Mouse (Mus musculus): ENCODE measurements around the gene Tex30. TPM values are rescaled to one million over a fixed set of nuclear protein-coding genes. Genes with fewer than 3 reads are reported as not detected.
A peak's percentile ranks its signal among the peaks of the same experiment; 100 is the strongest.

Gene Tex30
- polyA plus RNA-seq, 1 experiment from 2014 or later = 47.6 TPM

GRCm38 (mm10) chr1:44129929-44130581 is 27.8 kb upstream of the Tex30 start:
- TF ChIP-seq EP300 (optimal IDR thresholded peaks at IDR 0.05) (no peak), CTCF (IDR thresholded peaks at IDR 0.05; ENCODE audit: low read depth) (no peak)
- Histone ChIP-seq H3K4me2 (replicated peaks; ENCODE audit: low read depth) (no peak overlapping the region), H3K9ac (ENCODE audit: low read length) (no peak overlapping the region), H3K27ac (replicated peaks) (no peak overlapping the region), H3K9me3 (ENCODE audit: control insufficient read depth, low read length) (no peaks in the 10 kb centered on the region), H3K27me3 (ENCODE audit: control insufficient read depth, insufficient read depth, low read length) (no peaks in the 10 kb centered on the region), H3K4me1 (replicated peaks; ENCODE audit: control insufficient read depth, insufficient read depth) (no peaks in the 10 kb centered on the region), H3K4me3 (ENCODE audit: low read depth, low read length) (no peak overlapping the region), H3K36me3 (ENCODE audit: control insufficient read depth, insufficient read depth, low read length) (no peaks in the 10 kb centered on the region)
- ATAC-seq (ENCODE audit: low FRiP score, low TSS enrichment) = no peak
- no peak for DNase-seq (ENCODE audit: low spot score)
- 58% methylated on average over 4 of the region's 4 CpGs for WGBS

GRCm38 (mm10) chr1:44125590-44125989 is 23.3 kb upstream of the Tex30 start:
- WGBS = 90% methylated on average over 4 of the region's 4 CpGs
- DNase-seq (ENCODE audit: low spot score) (no peak), ATAC-seq (ENCODE audit: low FRiP score, low TSS enrichment) (no peak)
- Histone ChIP-seq H3K27ac (replicated peaks) (no peak overlapping the region), H3K9ac (ENCODE audit: low read length) (no peak overlapping the region), H3K36me3 (ENCODE audit: control insufficient read depth, insufficient read depth, low read length) (no peaks in the 10 kb centered on the region), H3K4me3 (ENCODE audit: low read depth, low read length) (no peak overlapping the region), H3K4me2 (replicated peaks; ENCODE audit: low read depth) (no peak overlapping the region), H3K4me1 (replicated peaks; ENCODE audit: control insufficient read depth, insufficient read depth) (no peaks in the 10 kb centered on the region), H3K27me3 (ENCODE audit: control insufficient read depth, insufficient read depth, low read length) (no peaks in the 10 kb centered on the region), H3K9me3 (ENCODE audit: control insufficient read depth, low read length) (no peaks in the 10 kb centered on the region)
- TF ChIP-seq CTCF (IDR thresholded peaks at IDR 0.05; ENCODE audit: low read depth) = no peak
- no peak for TF ChIP-seq EP300 (optimal IDR thresholded peaks at IDR 0.05)

- Histone ChIP-seq H3K9me3 (ENCODE audit: control insufficient read depth, low read length) (no peaks in the 10 kb centered on the region), H3K4me3 (ENCODE audit: low read depth, low read length) (no peak overlapping the region)
- WGBS = 68% methylated on average over 3 of the region's 3 CpGs
Observed at GRCm38 (mm10) chr1:44122256-44122655, 20.0 kb upstream of the Tex30 start.

GRCm38 (mm10) chr1:44120074-44120406 is 17.8 kb upstream of the Tex30 start:
- Histone ChIP-seq H3K4me1 (replicated peaks; ENCODE audit: control insufficient read depth, insufficient read depth) (peaks cover 3% of the 10 kb centered on the region; the same call in 1 of the 2 replicates), H3K27ac (replicated peaks) (peak overlapping the region; percentile 94), H3K4me3 (ENCODE audit: low read depth, low read length) (peak overlapping the region; percentile 62), H3K27me3 (ENCODE audit: control insufficient read depth, insufficient read depth, low read length) (no peaks in the 10 kb centered on the region), H3K4me2 (replicated peaks; ENCODE audit: low read depth) (peak overlapping the region; percentile 83), H3K9ac (ENCODE audit: low read length) (peak overlapping the region; percentile 83), H3K9me3 (ENCODE audit: control insufficient read depth, low read length) (no peaks in the 10 kb centered on the region), H3K36me3 (ENCODE audit: control insufficient read depth, insufficient read depth, low read length) (peaks cover 4% of the 10 kb centered on the region)
- 9% methylated on average over 6 of the region's 6 CpGs for WGBS
- TF ChIP-seq CTCF (IDR thresholded peaks at IDR 0.05; ENCODE audit: low read depth) (no peak), EP300 (optimal IDR thresholded peaks at IDR 0.05) (no peak)
- ATAC-seq (ENCODE audit: low FRiP score, low TSS enrichment) (peak; percentile 19), DNase-seq (ENCODE audit: low spot score) (no peak)

More at GRCm38 (mm10) chr1:44122256-44122655, 20.0 kb upstream of the Tex30 start:
- H3K27me3 ChIP-seq (ENCODE audit: control insufficient read depth, insufficient read depth, low read length) = no peaks in the 10 kb centered on the region
- ATAC-seq (ENCODE audit: low FRiP score, low TSS enrichment) (no peak), DNase-seq (ENCODE audit: low spot score) (no peak)
- H3K36me3 ChIP-seq (ENCODE audit: control insufficient read depth, insufficient read depth, low read length) = no peaks in the 10 kb centered on the region
- TF ChIP-seq EP300 (optimal IDR thresholded peaks at IDR 0.05) = no peak
- no peak for TF ChIP-seq CTCF (IDR thresholded peaks at IDR 0.05; ENCODE audit: low read depth)
- no peak overlapping the region for H3K4me2 ChIP-seq (replicated peaks; ENCODE audit: low read depth)
- peaks cover 3% of the 10 kb centered on the region; the same call in 1 of the 2 replicates for H3K4me1 ChIP-seq (replicated peaks; ENCODE audit: control insufficient read depth, insufficient read depth)
- no peak overlapping the region for H3K27ac ChIP-seq (replicated peaks)
- H3K9ac ChIP-seq (ENCODE audit: low read length) = no peak overlapping the region

GRCm38 (mm10) chr1:44119201-44120073 is 17.2 kb upstream of the Tex30 start:
- WGBS = 2% methylated on average over 39 of the region's 43 CpGs
- peak overlapping the region; percentile 83 for H3K4me2 ChIP-seq (replicated peaks; ENCODE audit: low read depth)
- no peak for TF ChIP-seq EP300 (optimal IDR thresholded peaks at IDR 0.05)
- peak; percentile 75 for TF ChIP-seq CTCF (IDR thresholded peaks at IDR 0.05; ENCODE audit: low read depth)
- peaks cover 3% of the 10 kb centered on the region; the same call in 1 of the 2 replicates for H3K4me1 ChIP-seq (replicated peaks; ENCODE audit: control insufficient read depth, insufficient read depth)
- peaks cover 4% of the 10 kb centered on the region for H3K36me3 ChIP-seq (ENCODE audit: control insufficient read depth, insufficient read depth, low read length)
- peak overlapping the region; percentile 83 for H3K9ac ChIP-seq (ENCODE audit: low read length)
- DNase-seq (ENCODE audit: low spot score) = peak; percentile 88
- H3K4me3 ChIP-seq (ENCODE audit: low read depth, low read length) = peak overlapping the region; percentile 62
- H3K27me3 ChIP-seq (ENCODE audit: control insufficient read depth, insufficient read depth, low read length) = no peaks in the 10 kb centered on the region
- H3K9me3 ChIP-seq (ENCODE audit: control insufficient read depth, low read length) = no peaks in the 10 kb centered on the region
- peak overlapping the region; percentile 94 for H3K27ac ChIP-seq (replicated peaks)
- ATAC-seq (ENCODE audit: low FRiP score, low TSS enrichment) = peak; percentile 88
